Mouse (Mus musculus): ENCODE measurements around the gene Igfbp7. TPM values are rescaled to one million over a fixed set of nuclear protein-coding genes. Genes with fewer than 3 reads are reported as not detected.

Gene Igfbp7
- polyA plus RNA-seq (2021; fragmentation: Nextera tagmentation), result 5.7 and 62.9 TPM in 2 replicates
- long read RNA-seq, experiment 1, transcript Igfbp7-201 (5 exons, 1,116 nt), result major isoform, 7 of 9 reads
- long read RNA-seq, experiment 1, partial matches to known transcripts, result 1 of 9 reads
- long read RNA-seq, experiment 1, other reads (novel, unspliced or antisense), result 1 of 9 reads
- long read RNA-seq, experiment 2, partial matches to known transcripts, result 3 of 7 reads
- long read RNA-seq, experiment 2, other reads (novel, unspliced or antisense), result 1 of 7 reads

GRCm38 (mm10) chr5:77407341-77408298, at the start of gene Igfbp7:
Gene Igfbp7, minus strand, starts transcription at chr5:77408041.

GRCm38 (mm10) chr5:77309924-77310772, 97.7 kb downstream of the Igfbp7 start, which contains the start of the genes Noa1 and Polr2b:
Gene Noa1, minus strand, starts transcription at chr5:77310084.
Gene Polr2b, plus strand, starts transcription at chr5:77310147.

Other genes starting within 250 kb of the Igfbp7 start
- not detected in 2 replicates for gene Spink2, start 196.6 kb downstream of the Igfbp7 start, polyA plus RNA-seq (2021; fragmentation: Nextera tagmentation)
- 1.4 and 1.9 TPM in 2 replicates for gene Rest, start 142.6 kb downstream of the Igfbp7 start, polyA plus RNA-seq (2021; fragmentation: Nextera tagmentation)
- 14.0 and 19.6 TPM in 2 replicates for gene Noa1, start 98.0 kb downstream of the Igfbp7 start, polyA plus RNA-seq (2021; fragmentation: Nextera tagmentation)
- gene Polr2b, start 97.9 kb downstream of the Igfbp7 start, polyA plus RNA-seq (2021; fragmentation: Nextera tagmentation), result 20.8 and 26.5 TPM in 2 replicates